Mouse (Mus musculus) ES-Bruce4 (cell line): ENCODE results near the gene Gstm7. TPM values are rescaled to one million over a fixed set of nuclear protein-coding genes. Genes with fewer than 3 reads are reported as not detected.
"Not testable (repeated sequence)": the region's sequence is repeated elsewhere in the genome, so short reads cannot be mapped to it uniquely, and the experiment has no call there.

ENCODE experiments used
- H3K27ac ChIP-seq: 2 replicates; pipeline ENCODE4 v1.5.1; 2012; ENCODE audit warnings: low read length, inconsistent platforms; ENCODE audit not compliant: insufficient read depth
- H3K27me3 ChIP-seq: 2 replicates; pipeline ENCODE4 v1.6.1; 2012; ENCODE audit warnings: mild to moderate bottlenecking, low read length, inconsistent platforms; ENCODE audit not compliant: control insufficient read depth, poor library complexity, insufficient read depth, severe bottlenecking
- H3K36me3 ChIP-seq: 2 replicates; pipeline ENCODE4 v1.6.1; 2012; ENCODE audit warnings: inconsistent platforms, mild to moderate bottlenecking, low read length, moderate library complexity; ENCODE audit not compliant: control insufficient read depth, poor library complexity, insufficient read depth, severe bottlenecking
- H3K4me1 ChIP-seq: one replicate; pipeline ENCODE4 v1.8.1; 2011; ENCODE audit warnings: low read length; ENCODE audit not compliant: control insufficient read depth, insufficient read depth
- H3K4me3 ChIP-seq: 2 replicates; pipeline ENCODE4 v1.5.1; 2011; ENCODE audit warnings: low read depth, mild to moderate bottlenecking, low read length
- H3K9ac ChIP-seq: 2 replicates; pipeline ENCODE4 v1.6.1; 2012; ENCODE audit warnings: low read depth, mild to moderate bottlenecking, inconsistent platforms; ENCODE audit not compliant: poor library complexity, severe bottlenecking
- H3K9me3 ChIP-seq: replicated peaks from 2 replicates; pipeline ENCODE4 v1.6.1; 2012; ENCODE audit warnings: mild to moderate bottlenecking, low read length, inconsistent platforms; ENCODE audit not compliant: control insufficient read depth, poor library complexity, insufficient read depth, severe bottlenecking
- CTCF ChIP-seq: IDR thresholded peaks from one replicate; pipeline ENCODE4 v1.8.1; 2011; ENCODE audit warnings: low read depth, low read length
- EP300 ChIP-seq: IDR thresholded peaks from 2 replicates; pipeline ENCODE4 v1.6.1; 2011; ENCODE audit warnings: low read depth, low read length; ENCODE audit not compliant: insufficient read depth
- POLR2A ChIP-seq: IDR thresholded peaks from one replicate; pipeline ENCODE4 v1.8.1; 2011; ENCODE audit warnings: low read length; ENCODE audit not compliant: insufficient read depth
- polyA plus RNA-seq: library from polyadenylated mRNA; stranded (reverse); fragments of >200 nt; gene quantifications from 2 replicates; pipeline ENCODE4 v1.2.4, GENCODE M21; 2011; ENCODE audit warnings: low read depth; ENCODE audit not compliant: missing spikeins, insufficient read depth, insufficient read length

Gstm7 gene
- polyA plus RNA-seq, 1 experiment, result 4.4 TPM

DNA sequence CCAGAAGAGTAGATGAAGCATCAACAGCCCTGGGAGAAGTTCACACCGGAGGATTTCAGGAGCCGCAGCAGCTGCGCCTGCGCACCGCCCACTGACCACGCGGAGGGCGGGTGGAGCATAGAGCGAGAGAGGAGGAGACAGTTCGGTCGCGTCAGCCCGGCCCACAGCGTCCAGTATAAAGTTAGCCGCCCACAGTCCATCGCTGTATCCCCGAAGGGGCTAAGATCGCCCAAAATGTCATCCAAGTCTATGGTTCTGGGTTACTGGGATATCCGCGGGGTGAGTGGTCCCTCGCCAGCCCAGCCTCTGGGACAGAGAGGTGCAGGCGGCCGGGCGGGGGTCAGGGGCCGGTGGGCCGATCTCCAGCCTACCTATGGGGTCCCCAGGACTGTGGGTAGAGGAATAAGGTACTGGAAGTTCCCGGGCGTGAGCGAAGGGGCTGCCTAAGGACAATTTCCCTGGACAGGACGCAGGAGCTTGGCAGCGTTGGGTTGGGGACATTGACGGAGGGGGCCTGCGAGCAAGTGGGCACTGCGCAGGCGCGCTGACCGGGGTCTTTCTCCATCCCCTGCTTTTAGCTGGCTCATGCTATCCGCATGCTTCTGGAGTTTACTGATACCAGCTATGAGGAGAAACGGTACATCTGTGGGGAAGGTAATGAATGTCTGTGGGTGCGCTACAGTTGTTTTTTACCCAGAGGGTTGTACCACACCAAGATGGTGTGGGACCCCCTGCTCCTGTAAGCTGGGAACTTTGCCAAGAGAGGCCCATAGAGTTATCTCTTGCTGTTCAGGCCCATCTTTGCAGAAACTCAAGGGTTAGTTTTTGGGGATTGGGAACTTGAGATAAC lies 35.7 kb downstream of the Gstm7 start, which contains the start of gene Gstm5:
Gstm5 (plus strand) TSS at position 102 of the 850 bp plus-strand sequence.
- H3K36me3 ChIP-seq, result no peaks in the 10 kb centered on the region
- H3K9me3 ChIP-seq, result no peaks in the 10 kb centered on the region
- no peaks in the 10 kb centered on the region for H3K27me3 ChIP-seq
- no peaks in the 10 kb centered on the region for H3K4me1 ChIP-seq
- TF ChIP-seq CTCF, result no peak
- no peak for TF ChIP-seq POLR2A
- no peak for TF ChIP-seq EP300
- H3K9ac ChIP-seq, result peak within 1 kb of the TSS; percentile 53
- no peak within 1 kb of the TSS for H3K27ac ChIP-seq
- H3K4me3 ChIP-seq, result peak within 1 kb of the TSS; percentile 57

- Histone ChIP-seq H3K9me3 (no peaks in the 10 kb centered on the region), H3K27ac (no peak overlapping the region), H3K36me3 (no peaks in the 10 kb centered on the region), H3K9ac (peak overlapping the region; percentile 53; the same call in 1 of the 2 replicates), H3K4me1 (no peaks in the 10 kb centered on the region), H3K4me3 (peak overlapping the region; percentile 57), H3K27me3 (no peaks in the 10 kb centered on the region)
- TF ChIP-seq EP300 (no peak), CTCF (no peak), POLR2A (no peak)
Observed at GRCm38 (mm10) chr3:107895194-107895719, 36.4 kb downstream of the Gstm7 start.

DNA sequence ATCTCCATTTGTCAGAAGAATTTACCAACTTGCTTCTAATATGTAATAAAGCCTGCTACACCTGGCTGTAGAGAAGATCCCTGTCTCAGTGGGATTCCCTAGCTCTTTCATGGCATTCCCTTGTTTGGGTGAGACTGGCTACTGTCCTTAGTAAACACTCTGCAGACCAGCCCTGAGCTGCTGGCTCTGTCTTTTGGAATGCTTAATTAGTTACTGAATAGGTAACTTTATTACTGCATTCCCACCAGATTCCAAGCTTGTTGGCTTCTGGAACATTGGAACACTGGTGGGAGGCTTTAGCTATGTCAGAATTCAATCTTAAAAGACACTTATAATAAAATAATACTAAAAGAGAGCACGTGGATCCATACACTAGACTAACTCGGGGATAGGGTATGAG lies 42.4 kb downstream of the Gstm7 start:
- H3K9ac ChIP-seq, H3K27ac ChIP-seq, H3K4me3 ChIP-seq, H3K27me3 ChIP-seq, H3K9me3 ChIP-seq, H3K4me1 ChIP-seq, H3K36me3 ChIP-seq: not testable (repeated sequence)

- H3K4me3 ChIP-seq, result no peak overlapping the region
Observed at GRCm38 (mm10) chr3:107887674-107888495, 43.7 kb downstream of the Gstm7 start.

DNA sequence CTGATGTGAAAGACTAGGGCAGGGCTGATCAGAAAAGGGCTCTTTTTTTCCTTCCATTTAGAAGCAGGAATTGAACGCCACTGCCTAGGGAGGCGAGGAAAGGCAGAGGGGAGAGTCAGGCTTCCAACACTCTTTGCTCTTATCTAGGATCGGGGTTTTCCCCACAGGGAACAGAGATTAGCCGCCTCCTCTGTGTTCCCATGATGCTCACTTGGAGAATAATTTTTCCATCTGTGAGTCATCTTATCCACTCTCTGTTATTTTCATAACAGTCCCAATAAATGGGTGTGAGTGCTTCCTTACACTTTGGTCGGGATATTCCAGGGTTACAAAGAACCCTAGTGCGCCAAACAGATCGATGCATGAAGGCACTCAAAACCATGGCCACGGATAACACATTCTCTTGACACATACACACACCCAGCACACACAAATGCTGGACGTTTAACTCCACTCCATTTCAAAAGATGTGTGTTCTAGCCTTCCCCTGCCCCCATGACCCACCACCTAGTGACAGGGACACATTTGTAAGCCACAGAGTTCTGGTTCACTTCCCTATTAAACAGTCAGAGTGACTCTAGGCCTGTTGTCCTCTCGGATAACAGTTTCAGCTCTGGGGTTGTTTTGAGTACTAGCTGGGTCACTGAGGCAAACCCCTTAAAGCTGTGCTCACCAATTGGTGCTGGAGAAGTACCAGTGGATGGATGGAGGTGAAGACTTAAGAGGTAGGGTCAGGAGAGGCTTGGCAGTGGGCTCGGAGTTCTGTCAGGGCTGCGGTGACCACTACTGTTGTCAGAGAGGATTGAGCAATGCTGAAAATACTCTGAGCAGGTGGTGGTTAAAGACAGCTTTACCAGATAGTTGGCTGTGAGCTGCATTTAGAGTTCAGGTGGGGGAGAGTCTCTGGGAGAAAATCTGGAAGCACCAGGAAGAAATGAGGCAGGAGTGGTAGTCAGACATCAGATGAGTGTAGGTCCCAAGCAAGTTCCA lies 53.6 kb downstream of the Gstm7 start:
- H3K36me3 ChIP-seq, result no peaks in the 10 kb centered on the region
- H3K9ac ChIP-seq, result no peak overlapping the region
- TF ChIP-seq POLR2A (no peak), EP300 (no peak), CTCF (no peak)
- no peak overlapping the region for H3K27ac ChIP-seq
- no peaks in the 10 kb centered on the region for H3K27me3 ChIP-seq
- no peaks in the 10 kb centered on the region for H3K9me3 ChIP-seq
- H3K4me1 ChIP-seq, result no peaks in the 10 kb centered on the region
- H3K4me3 ChIP-seq, result no peak overlapping the region

More at GRCm38 (mm10) chr3:107887674-107888495, 43.7 kb downstream of the Gstm7 start:
- H3K27me3 ChIP-seq, result no peaks in the 10 kb centered on the region
- TF ChIP-seq CTCF (no peak), POLR2A (no peak), EP300 (no peak)
- H3K9me3 ChIP-seq, result no peaks in the 10 kb centered on the region; the same call in none of the 2 replicates
- no peaks in the 10 kb centered on the region for H3K36me3 ChIP-seq
- H3K27ac ChIP-seq, result no peak overlapping the region
- no peaks in the 10 kb centered on the region for H3K4me1 ChIP-seq
- H3K9ac ChIP-seq, result no peak overlapping the region
